Mouse (Mus musculus) adrenal gland, adult 8-10 months (tissue): ENCODE measurements around the gene Selp. TPM values are rescaled to one million over a fixed set of nuclear protein-coding genes. Genes with fewer than 3 reads are reported as not detected.
A peak's percentile ranks its signal among the peaks of the same experiment; 100 is the strongest.

Source experiments
- DNase-seq: peaks from one replicate; pipeline ENCODE4 v3.0.0; 2022
- total RNA-seq, 4 experiments: library from RNA; stranded (reverse); gene quantifications; 2 replicates each; pipeline ENCODE4 v1.2.4; 2022

Selp gene
- total RNA-seq, 4 experiments from 2014 or later: 0.77 to 2.1 (median 1.3) TPM

GRCm38 (mm10) chr1:164119892-164120776, 5.1 kb downstream of the Selp start:
- no peak for DNase-seq

GRCm38 (mm10) chr1:164120777-164121158, 5.7 kb downstream of the Selp start:
- DNase-seq: no peak

GRCm38 (mm10) chr1:164123836-164124235, 8.8 kb downstream of the Selp start:
- DNase-seq: no peak

GRCm38 (mm10) chr1:164130013-164130412, 14.9 kb downstream of the Selp start:
- no peak for DNase-seq

GRCm38 (mm10) chr1:164132609-164133008, 17.5 kb downstream of the Selp start:
- no peak for DNase-seq

GRCm38 (mm10) chr1:164134101-164134500, 19.0 kb downstream of the Selp start:
- DNase-seq: no peak

- DNase-seq: no peak
These were observed 20.3 kb downstream of the Selp start for GRCm38 (mm10) chr1:164135360-164135759.

- DNase-seq: no peak
These were observed 20.9 kb downstream of the Selp start for GRCm38 (mm10) chr1:164135960-164136359.

- no peak for DNase-seq
These were observed 21.6 kb downstream of the Selp start for GRCm38 (mm10) chr1:164136636-164137035.

- peak; percentile 54 for DNase-seq
These were observed 23.5 kb downstream of the Selp start for GRCm38 (mm10) chr1:164138365-164139130.

GRCm38 (mm10) chr1:164139464-164139863, 24.4 kb downstream of the Selp start:
- DNase-seq: no peak

- no peak for DNase-seq
These were observed 34.0 kb downstream of the Selp start for GRCm38 (mm10) chr1:164149083-164149482.

GRCm38 (mm10) chr1:164151387-164152088, 36.5 kb downstream of the Selp start, which contains the start of gene F5:
Gene F5 (plus strand): TSS chr1:164151838.
- no peak for DNase-seq

- no peak for DNase-seq
These were observed 37.8 kb downstream of the Selp start for GRCm38 (mm10) chr1:164152836-164153235.

- no peak for DNase-seq
These were observed 39.9 kb downstream of the Selp start for GRCm38 (mm10) chr1:164154983-164155382.

GRCm38 (mm10) chr1:164158571-164158970, 43.5 kb downstream of the Selp start:
- DNase-seq: no peak

GRCm38 (mm10) chr1:164159781-164160180, 44.7 kb downstream of the Selp start:
- no peak for DNase-seq

- no peak for DNase-seq
These were observed 47.7 kb downstream of the Selp start for GRCm38 (mm10) chr1:164162745-164163144.

- no peak for DNase-seq
These were observed 53.8 kb downstream of the Selp start for GRCm38 (mm10) chr1:164168818-164169217.

GRCm38 (mm10) chr1:164170434-164170833, 55.4 kb downstream of the Selp start:
- no peak for DNase-seq

- no peak for DNase-seq
These were observed 58.1 kb downstream of the Selp start for GRCm38 (mm10) chr1:164173145-164173544.

GRCm38 (mm10) chr1:164176856-164177255, 61.8 kb downstream of the Selp start:
- DNase-seq: no peak

- no peak for DNase-seq
These were observed 63.4 kb downstream of the Selp start for GRCm38 (mm10) chr1:164178429-164178828.
